Mouse (Mus musculus): Measurements from ENCODE around the gene Aatk. TPM values are rescaled to one million over a fixed set of nuclear protein-coding genes. Genes with fewer than 3 reads are reported as not detected.
A peak's percentile ranks its signal among the peaks of the same experiment; 100 is the strongest.

Aatk gene
- polyA plus RNA-seq, 2 experiments, result 0.13 to 0.45 TPM

DNA sequence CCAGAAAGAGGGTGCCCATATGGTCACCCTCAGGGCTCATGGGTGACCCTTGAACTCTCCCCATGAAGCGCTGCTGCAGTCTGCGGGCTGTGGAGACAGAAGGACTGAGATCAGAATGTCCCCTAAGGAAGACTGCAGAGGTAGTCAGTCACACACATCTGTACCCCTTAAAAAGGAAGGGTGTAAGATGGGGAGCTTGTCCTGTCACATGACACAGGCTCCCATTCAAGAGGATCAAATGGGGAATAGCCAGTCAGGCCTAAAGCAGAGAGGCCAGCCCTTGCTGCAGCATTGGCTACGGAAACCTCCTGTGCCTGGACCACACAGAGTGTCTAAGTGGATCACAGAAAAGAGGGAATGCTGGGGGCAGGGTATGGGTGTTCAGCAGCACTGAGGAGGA lies 13.5 kb downstream of the Aatk start:
- H3K36me3 ChIP-seq (replicated peaks; ENCODE audit: control insufficient read depth, insufficient read depth, low read depth), result no peaks in the 10 kb centered on the region
- H3K9ac ChIP-seq (replicated peaks), result no peak overlapping the region
- H3K27me3 ChIP-seq (ENCODE audit: control insufficient read depth, insufficient read depth, low read length), result no peaks in the 10 kb centered on the region
- H3K4me2 ChIP-seq (ENCODE audit: low read depth), result no peak overlapping the region
- no peak for DNase-seq (ENCODE audit: low read depth in 3 of 3, low spot score in 3 of 3)
- no peaks in the 10 kb centered on the region for H3K9me3 ChIP-seq (ENCODE audit: control insufficient read depth, low read length)
- ATAC-seq (ENCODE audit: insufficient read depth), result no peak
- H3K4me3 ChIP-seq (ENCODE audit: insufficient read depth in 1 of 2, low read depth in 2 of 2, low read length in 2 of 2), result no peak overlapping the region
- 70% methylated on average over 3 of the region's 3 CpGs for WGBS (ENCODE audit: insufficient replicate concordance)
- TF ChIP-seq CTCF (IDR thresholded peaks at IDR 0.05; ENCODE audit: low read depth) (no peak), EP300 (IDR thresholded peaks at IDR 0.05; ENCODE audit: low read depth) (no peak)
- no peak overlapping the region for H3K27ac ChIP-seq
- 0 out of 4 replicates have a peak, but pooled peaks cover 0 to 2% of the 10 kb centered on the region in 2 experiments for H3K4me1 ChIP-seq (replicated peaks; ENCODE audit: control insufficient read depth in 2 of 2, insufficient read depth in 2 of 2, low read length in 1 of 2)

DNA sequence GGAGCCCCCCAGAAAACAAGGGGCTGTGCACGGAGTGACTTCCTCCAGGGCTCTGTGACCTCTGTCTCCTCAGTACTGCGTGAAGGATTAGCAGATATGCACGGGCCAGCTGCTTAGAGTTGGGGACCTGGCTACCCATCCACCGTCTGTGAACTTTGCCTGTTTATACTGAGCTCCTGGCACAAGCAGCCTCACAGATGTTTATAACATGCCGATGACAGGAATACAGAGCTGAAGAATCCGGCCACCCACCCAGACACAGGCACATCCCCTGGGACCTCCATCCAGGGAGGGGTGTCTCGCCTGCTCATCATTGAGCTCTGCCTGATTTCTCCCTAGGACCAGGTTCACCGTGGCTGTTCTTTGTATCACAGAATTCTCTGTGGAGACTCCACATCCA lies 14.9 kb downstream of the Aatk start:
- Histone ChIP-seq H3K4me3 (ENCODE audit: insufficient read depth in 1 of 2, low read depth in 2 of 2, low read length in 2 of 2) (no peak overlapping the region), H3K36me3 (replicated peaks; ENCODE audit: control insufficient read depth, insufficient read depth, low read depth) (no peaks in the 10 kb centered on the region), H3K9me3 (ENCODE audit: control insufficient read depth, low read length) (no peaks in the 10 kb centered on the region), H3K4me2 (ENCODE audit: low read depth) (no peak overlapping the region), H3K27ac (no peak overlapping the region), H3K27me3 (ENCODE audit: control insufficient read depth, insufficient read depth, low read length) (no peaks in the 10 kb centered on the region), H3K9ac (replicated peaks) (no peak overlapping the region), H3K4me1 (replicated peaks; ENCODE audit: control insufficient read depth in 2 of 2, insufficient read depth in 2 of 2, low read length in 1 of 2) (0 out of 4 replicates have a peak, but pooled peaks cover 0 to 2% of the 10 kb centered on the region in 2 experiments)
- ATAC-seq (ENCODE audit: insufficient read depth) (no peak), DNase-seq (ENCODE audit: low read depth in 3 of 3, low spot score in 3 of 3) (no peak)
- TF ChIP-seq EP300 (IDR thresholded peaks at IDR 0.05; ENCODE audit: low read depth) (no peak), CTCF (IDR thresholded peaks at IDR 0.05; ENCODE audit: low read depth) (no peak)
- WGBS (ENCODE audit: insufficient replicate concordance), result 52% methylated on average over 8 of the region's 8 CpGs

DNA sequence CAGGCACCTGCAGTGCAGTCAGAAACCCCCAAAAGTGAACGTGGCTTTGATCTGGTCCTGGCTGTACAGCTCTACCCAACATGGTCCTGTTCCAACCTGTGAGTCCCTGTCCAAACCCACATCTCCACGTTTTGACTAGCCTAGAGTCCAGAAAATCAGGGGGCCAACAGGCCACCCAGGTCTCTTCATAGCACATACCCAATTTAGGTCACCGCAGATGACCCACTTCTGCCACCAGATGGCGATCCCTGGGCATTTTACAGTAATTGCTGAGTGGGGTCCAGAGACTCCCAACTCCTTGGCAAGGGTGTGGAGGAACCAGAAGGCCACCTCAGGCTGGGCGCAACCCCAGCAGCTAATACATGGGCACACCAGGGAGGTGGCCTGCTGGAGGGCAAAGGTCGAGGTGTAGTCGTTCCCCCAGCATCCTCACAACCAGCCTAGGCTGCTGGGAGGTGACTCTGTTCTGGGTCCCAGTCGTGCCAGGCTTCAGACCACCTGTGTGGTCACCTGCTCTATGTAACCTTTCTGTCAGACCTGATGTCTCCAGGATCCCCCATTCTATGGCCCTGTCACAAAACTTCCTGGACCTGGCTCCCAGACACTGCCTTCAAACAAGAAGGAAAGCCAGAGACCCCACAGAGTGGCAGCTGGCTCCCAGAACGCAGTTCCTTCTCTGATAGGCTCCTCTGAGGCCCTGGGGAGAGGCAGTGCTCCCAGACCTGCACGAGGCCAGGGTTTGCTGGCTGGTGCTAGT lies 16.6 kb downstream of the Aatk start:
- DNase-seq (ENCODE audit: low read depth in 3 of 3, low spot score in 3 of 3) (no peak), ATAC-seq (ENCODE audit: insufficient read depth) (peak; percentile 14; the same call in 1 of the 2 replicates)
- H3K9me3 ChIP-seq (ENCODE audit: control insufficient read depth, low read length), result no peaks in the 10 kb centered on the region
- WGBS (ENCODE audit: insufficient replicate concordance), result 33% methylated on average over 10 of the region's 10 CpGs
- H3K36me3 ChIP-seq (replicated peaks; ENCODE audit: control insufficient read depth, insufficient read depth, low read depth), result no peaks in the 10 kb centered on the region
- no peaks in the 10 kb centered on the region for H3K27me3 ChIP-seq (ENCODE audit: control insufficient read depth, insufficient read depth, low read length)
- no peak overlapping the region for H3K4me2 ChIP-seq (ENCODE audit: low read depth)
- no peak overlapping the region for H3K4me3 ChIP-seq (ENCODE audit: insufficient read depth in 1 of 2, low read depth in 2 of 2, low read length in 2 of 2)
- H3K9ac ChIP-seq (replicated peaks), result no peak overlapping the region
- TF ChIP-seq EP300 (IDR thresholded peaks at IDR 0.05; ENCODE audit: low read depth) (no peak), CTCF (IDR thresholded peaks at IDR 0.05; ENCODE audit: low read depth) (peak; percentile 75)
- 0 out of 4 replicates have a peak, but pooled peaks cover 0 to 2% of the 10 kb centered on the region in 2 experiments for H3K4me1 ChIP-seq (replicated peaks; ENCODE audit: control insufficient read depth in 2 of 2, insufficient read depth in 2 of 2, low read length in 1 of 2)
- no peak overlapping the region for H3K27ac ChIP-seq

DNA sequence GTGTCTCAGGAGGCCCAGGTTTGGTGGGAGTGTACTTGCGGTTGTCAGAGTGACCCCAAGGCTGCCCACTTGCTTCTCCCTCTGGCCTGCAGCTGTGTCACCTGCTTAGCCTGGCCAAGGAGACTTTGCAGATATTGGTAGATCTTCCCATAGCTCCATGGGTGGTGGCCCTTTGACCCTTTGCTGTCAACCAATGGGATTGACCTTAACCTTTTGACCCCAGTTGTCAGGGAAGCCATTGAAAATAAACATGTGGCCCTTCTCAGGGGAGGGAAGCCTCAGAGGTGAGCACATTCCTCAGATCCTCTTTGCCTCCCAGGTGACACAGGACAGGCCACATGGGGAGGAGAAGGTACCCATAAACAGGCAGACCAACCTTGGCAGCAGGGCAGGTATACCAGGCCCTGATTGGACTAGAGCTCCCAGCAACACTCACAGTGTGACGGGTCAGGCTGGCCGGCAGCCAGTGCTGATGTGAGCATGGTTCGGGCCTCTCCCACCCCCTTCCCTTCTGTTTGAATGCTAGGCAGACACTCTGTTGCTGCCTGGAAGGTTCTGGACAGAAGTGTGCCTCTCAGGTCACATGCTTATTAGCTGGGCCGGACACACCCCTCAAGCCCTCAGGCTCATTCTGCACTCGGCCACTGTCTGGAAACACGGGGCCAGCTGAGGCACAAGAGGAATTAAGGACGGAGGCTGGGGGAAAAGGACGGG lies 17.4 kb downstream of the Aatk start:
- no peak overlapping the region for H3K27ac ChIP-seq
- no peaks in the 10 kb centered on the region for H3K36me3 ChIP-seq (replicated peaks; ENCODE audit: control insufficient read depth, insufficient read depth, low read depth)
- no peak for DNase-seq (ENCODE audit: low read depth in 3 of 3, low spot score in 3 of 3)
- peak; percentile 19; the same call in 1 of the 2 replicates for ATAC-seq (ENCODE audit: insufficient read depth)
- H3K4me3 ChIP-seq (ENCODE audit: insufficient read depth in 1 of 2, low read depth in 2 of 2, low read length in 2 of 2), result no peak overlapping the region
- no peaks in the 10 kb centered on the region for H3K27me3 ChIP-seq (ENCODE audit: control insufficient read depth, insufficient read depth, low read length)
- H3K4me2 ChIP-seq (ENCODE audit: low read depth), result no peak overlapping the region
- WGBS (ENCODE audit: insufficient replicate concordance), result 51% methylated on average over 9 of the region's 9 CpGs
- H3K9me3 ChIP-seq (ENCODE audit: control insufficient read depth, low read length), result no peaks in the 10 kb centered on the region
- H3K9ac ChIP-seq (replicated peaks), result no peak overlapping the region
- 0 out of 4 replicates have a peak, but pooled peaks cover 0 to 2% of the 10 kb centered on the region in 2 experiments for H3K4me1 ChIP-seq (replicated peaks; ENCODE audit: control insufficient read depth in 2 of 2, insufficient read depth in 2 of 2, low read length in 1 of 2)
- TF ChIP-seq EP300 (IDR thresholded peaks at IDR 0.05; ENCODE audit: low read depth) (no peak), CTCF (IDR thresholded peaks at IDR 0.05; ENCODE audit: low read depth) (no peak)
